Mouse (Mus musculus): ENCODE measurements around the gene Dock8. TPM values are rescaled to one million over a fixed set of nuclear protein-coding genes. Genes with fewer than 3 reads are reported as not detected.

Dock8 gene
- polyA plus RNA-seq, 1 experiment from 2014 or later = 1.5 TPM

DNA sequence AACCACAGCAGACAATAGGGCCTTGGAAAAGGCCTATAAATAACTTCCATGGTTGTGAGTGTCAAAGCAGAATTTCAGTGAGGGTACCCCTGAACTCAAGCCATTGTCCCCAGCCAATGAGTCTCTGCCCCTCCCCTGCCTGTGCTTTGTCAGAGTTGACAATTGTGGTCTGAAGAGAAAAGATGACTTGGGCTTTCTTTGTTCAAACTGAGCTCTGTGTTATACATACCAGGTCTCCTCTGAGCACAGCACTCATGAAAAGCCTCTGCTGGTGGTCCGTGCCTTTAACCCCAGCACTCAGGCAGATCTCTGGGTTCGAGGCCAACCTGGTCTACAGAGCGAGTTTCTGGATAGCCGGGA lies 231.6 kb downstream of the Dock8 start:
- Histone ChIP-seq H3K9me3 (ENCODE audit: control insufficient read depth, low read length) (no peaks in the 10 kb centered on the region), H3K9ac (ENCODE audit: low read depth, low read length) (no peak overlapping the region), H3K27ac (ENCODE audit: low read depth, low read length) (no peak overlapping the region), H3K4me3 (ENCODE audit: low read length) (no peak overlapping the region), H3K27me3 (replicated peaks; ENCODE audit: control insufficient read depth, insufficient read depth, low read length) (peaks cover 6% of the 10 kb centered on the region; the same call in 1 of the 2 replicates), H3K4me2 (ENCODE audit: low read length) (no peak overlapping the region), H3K4me1 (ENCODE audit: control insufficient read depth, insufficient read depth, low read depth, low read length) (no peaks in the 10 kb centered on the region), H3K36me3 (ENCODE audit: control insufficient read depth, insufficient read depth, low read length) (no peaks in the 10 kb centered on the region)
- WGBS = 23% methylated on average over 4 of the region's 4 CpGs
- no peak for ATAC-seq

DNA sequence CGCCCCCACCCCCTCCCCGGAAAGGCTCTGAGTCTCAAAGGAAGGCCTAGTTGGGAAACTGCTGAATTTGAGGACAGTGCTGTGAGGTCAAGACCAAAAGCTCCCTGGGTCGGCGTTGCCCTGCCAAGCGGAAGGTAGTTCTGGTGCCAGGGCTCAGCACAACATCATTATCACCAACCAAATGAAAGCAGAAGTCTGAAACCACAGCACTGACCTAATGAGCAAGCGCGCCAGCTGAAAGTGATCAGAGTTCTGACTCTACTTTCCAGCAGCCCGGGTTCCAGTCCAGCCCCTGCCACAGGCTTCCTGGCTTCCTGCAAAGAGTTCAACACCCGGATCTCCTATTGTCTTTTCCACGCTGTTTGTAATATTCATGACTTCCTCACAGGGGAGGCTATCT lies 232.7 kb downstream of the Dock8 start:
- 63% methylated on average over 10 of the region's 10 CpGs for WGBS
- no peak overlapping the region for H3K9ac ChIP-seq (ENCODE audit: low read depth, low read length)
- H3K27me3 ChIP-seq (replicated peaks; ENCODE audit: control insufficient read depth, insufficient read depth, low read length) = peaks cover 6% of the 10 kb centered on the region; the same call in 1 of the 2 replicates
- no peak overlapping the region for H3K4me3 ChIP-seq (ENCODE audit: low read length)
- no peak for ATAC-seq
- no peak overlapping the region for H3K4me2 ChIP-seq (ENCODE audit: low read length)
- no peaks in the 10 kb centered on the region for H3K36me3 ChIP-seq (ENCODE audit: control insufficient read depth, insufficient read depth, low read length)
- H3K4me1 ChIP-seq (ENCODE audit: control insufficient read depth, insufficient read depth, low read depth, low read length) = peaks cover under 1% of the 10 kb centered on the region; the same call in 1 of the 2 replicates
- H3K27ac ChIP-seq (ENCODE audit: low read depth, low read length) = no peak overlapping the region
- no peaks in the 10 kb centered on the region for H3K9me3 ChIP-seq (ENCODE audit: control insufficient read depth, low read length)

DNA sequence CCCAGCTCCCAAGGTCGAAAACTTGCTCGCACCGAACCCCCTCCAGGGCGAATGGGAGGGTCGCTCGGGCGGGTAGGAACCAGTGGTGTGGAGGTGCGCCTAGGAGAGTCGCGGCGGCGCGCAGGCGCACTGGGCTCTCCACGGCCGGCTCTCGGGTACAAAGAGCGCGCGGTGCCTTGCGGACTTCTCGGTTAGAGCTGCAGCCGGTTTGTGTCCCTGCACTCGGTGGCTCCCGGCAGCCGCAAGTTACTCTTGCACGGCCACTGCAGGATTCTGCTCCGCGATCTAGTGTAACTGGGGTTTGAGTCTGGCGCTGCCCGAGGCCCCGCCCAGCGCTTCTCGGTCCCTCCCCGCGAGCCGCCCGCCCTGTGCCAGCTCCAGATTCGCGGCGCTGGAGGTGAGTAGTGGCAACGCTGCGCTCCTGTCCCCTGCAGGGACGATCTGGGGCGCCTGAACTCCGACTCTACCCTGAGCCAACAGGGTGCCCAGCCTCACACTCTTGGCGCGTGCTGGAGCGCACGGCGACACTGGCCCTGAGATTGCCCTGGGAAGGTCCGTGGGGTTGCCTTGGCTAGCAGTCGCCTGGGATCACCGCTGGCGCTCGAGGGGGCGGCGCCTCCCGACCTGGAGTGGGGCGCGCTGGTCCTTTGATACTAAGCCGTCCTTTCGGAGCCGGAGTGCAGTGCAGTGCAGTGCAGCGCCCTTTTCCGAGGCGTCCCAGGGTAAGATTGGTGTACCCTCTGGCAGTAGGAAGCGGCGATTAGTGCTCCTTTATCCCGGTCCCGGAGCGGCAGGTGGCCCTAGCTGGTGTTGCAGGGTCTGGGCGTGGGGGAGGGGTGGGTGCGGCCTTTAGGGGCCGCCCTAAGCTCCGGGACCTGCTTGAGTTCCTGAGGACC lies 237.5 kb downstream of the Dock8 start, which contains the start of gene Kank1:
Kank1 (plus strand) TSS at position 380 of the 896 bp plus-strand sequence.
- peak; percentile 90 for ATAC-seq
- WGBS = 0% methylated on average over 74 of the region's 76 CpGs
- Histone ChIP-seq H3K4me1 (ENCODE audit: control insufficient read depth, insufficient read depth, low read depth, low read length) (peaks cover 12% of the 10 kb centered on the region), H3K27me3 (replicated peaks; ENCODE audit: control insufficient read depth, insufficient read depth, low read length) (peaks cover 8% of the 10 kb centered on the region), H3K27ac (ENCODE audit: low read depth, low read length) (peak within 1 kb of the TSS; percentile 54; the same call in 1 of the 2 replicates), H3K9ac (ENCODE audit: low read depth, low read length) (peak within 1 kb of the TSS; percentile 73), H3K9me3 (ENCODE audit: control insufficient read depth, low read length) (no peaks in the 10 kb centered on the region), H3K4me3 (ENCODE audit: low read length) (peak within 1 kb of the TSS; percentile 81), H3K4me2 (ENCODE audit: low read length) (peak within 1 kb of the TSS; percentile 99), H3K36me3 (ENCODE audit: control insufficient read depth, insufficient read depth, low read length) (no peaks in the 10 kb centered on the region)

DNA sequence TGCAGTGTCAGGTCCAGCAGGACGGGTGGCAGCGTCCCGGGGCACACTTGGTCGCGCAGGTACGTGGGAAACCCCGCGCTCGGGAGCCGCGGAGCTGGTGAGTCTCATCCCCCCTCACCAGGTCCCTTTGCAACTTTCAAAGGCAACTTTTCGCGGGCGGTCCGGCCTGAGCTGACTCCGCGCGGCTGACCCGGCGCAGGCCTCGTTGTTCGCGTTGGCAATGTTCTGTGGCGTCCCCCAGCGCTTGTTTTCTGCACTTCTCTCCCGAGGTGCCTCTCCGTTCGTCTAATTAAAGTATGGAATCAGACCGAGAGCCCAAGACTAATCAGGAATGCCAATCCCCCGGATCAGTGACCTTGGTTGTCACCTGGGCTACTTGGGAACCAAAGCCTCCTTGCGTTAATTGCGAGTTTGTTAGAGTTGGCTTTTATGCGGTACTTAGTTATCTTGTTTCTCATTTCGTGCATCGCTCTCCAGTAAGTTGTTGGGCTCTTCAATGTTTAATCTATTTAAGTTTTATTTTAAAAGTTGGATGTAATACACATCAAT lies 238.2 kb downstream of the Dock8 start:
- peak overlapping the region; percentile 99 for H3K4me2 ChIP-seq (ENCODE audit: low read length)
- peak overlapping the region; percentile 73 for H3K9ac ChIP-seq (ENCODE audit: low read depth, low read length)
- WGBS = 1% methylated on average over 35 of the region's 35 CpGs
- ATAC-seq = peak; percentile 34
- peak overlapping the region; percentile 81 for H3K4me3 ChIP-seq (ENCODE audit: low read length)
- no peaks in the 10 kb centered on the region for H3K36me3 ChIP-seq (ENCODE audit: control insufficient read depth, insufficient read depth, low read length)
- H3K27ac ChIP-seq (ENCODE audit: low read depth, low read length) = peak overlapping the region; percentile 54; the same call in 1 of the 2 replicates
- peaks cover 12% of the 10 kb centered on the region for H3K4me1 ChIP-seq (ENCODE audit: control insufficient read depth, insufficient read depth, low read depth, low read length)
- no peaks in the 10 kb centered on the region for H3K9me3 ChIP-seq (ENCODE audit: control insufficient read depth, low read length)
- peaks cover 8% of the 10 kb centered on the region for H3K27me3 ChIP-seq (replicated peaks; ENCODE audit: control insufficient read depth, insufficient read depth, low read length)

DNA sequence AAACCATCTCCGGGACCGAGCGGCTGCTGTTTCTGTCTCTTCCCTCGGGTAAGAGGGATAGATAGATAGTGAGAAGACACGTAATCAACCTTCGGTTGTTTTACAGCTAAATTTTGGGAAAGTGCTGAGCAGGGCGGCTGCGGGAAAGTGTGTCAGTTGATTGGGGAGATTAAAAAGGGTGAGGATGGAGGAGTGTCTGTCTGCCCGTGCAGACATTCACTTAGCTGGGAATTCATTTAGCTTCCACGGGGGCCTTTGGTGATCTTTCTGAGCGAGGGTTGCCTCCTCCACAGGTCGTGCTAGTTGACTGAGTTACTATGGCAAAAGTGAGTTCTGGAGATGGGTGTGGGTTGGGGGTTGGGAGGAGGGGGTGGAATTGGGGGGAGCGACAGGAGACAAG lies 238.8 kb downstream of the Dock8 start:
- H3K9ac ChIP-seq (ENCODE audit: low read depth, low read length) = no peak overlapping the region

DNA sequence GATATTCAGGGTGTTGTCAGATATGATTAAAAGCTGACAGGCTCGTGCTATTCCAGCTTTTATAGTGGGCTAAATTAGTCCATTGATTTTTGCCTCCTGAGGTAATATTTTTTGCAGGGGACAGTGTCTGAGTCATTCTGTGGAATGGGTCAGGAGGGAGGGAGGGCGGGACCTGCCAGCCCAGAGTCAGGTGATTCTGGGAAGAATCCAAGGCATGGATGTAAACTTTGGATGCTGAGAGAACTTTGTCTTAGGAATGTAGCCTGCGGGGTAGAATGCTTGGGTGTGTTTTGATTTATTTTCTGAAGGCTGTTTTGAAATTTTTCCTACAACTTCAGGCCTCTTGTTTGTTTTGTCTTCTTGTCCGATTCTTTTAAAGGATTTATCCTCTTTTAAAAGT lies 244.2 kb downstream of the Dock8 start:
- 84% methylated on average over 4 of the region's 4 CpGs for WGBS
- H3K9ac ChIP-seq (ENCODE audit: low read depth, low read length) = no peak overlapping the region

More for the DNA sequence above, 238.8 kb downstream of the Dock8 start:
- Histone ChIP-seq H3K27me3 (replicated peaks; ENCODE audit: control insufficient read depth, insufficient read depth, low read length) (peaks cover 8% of the 10 kb centered on the region), H3K4me2 (ENCODE audit: low read length) (peak overlapping the region; percentile 99), H3K36me3 (ENCODE audit: control insufficient read depth, insufficient read depth, low read length) (no peaks in the 10 kb centered on the region), H3K27ac (ENCODE audit: low read depth, low read length) (no peak overlapping the region), H3K4me3 (ENCODE audit: low read length) (peak overlapping the region; percentile 81), H3K9me3 (ENCODE audit: control insufficient read depth, low read length) (no peaks in the 10 kb centered on the region), H3K4me1 (ENCODE audit: control insufficient read depth, insufficient read depth, low read depth, low read length) (peaks cover 12% of the 10 kb centered on the region)
- 6% methylated on average over 13 of the region's 13 CpGs for WGBS
- ATAC-seq = no peak

DNA sequence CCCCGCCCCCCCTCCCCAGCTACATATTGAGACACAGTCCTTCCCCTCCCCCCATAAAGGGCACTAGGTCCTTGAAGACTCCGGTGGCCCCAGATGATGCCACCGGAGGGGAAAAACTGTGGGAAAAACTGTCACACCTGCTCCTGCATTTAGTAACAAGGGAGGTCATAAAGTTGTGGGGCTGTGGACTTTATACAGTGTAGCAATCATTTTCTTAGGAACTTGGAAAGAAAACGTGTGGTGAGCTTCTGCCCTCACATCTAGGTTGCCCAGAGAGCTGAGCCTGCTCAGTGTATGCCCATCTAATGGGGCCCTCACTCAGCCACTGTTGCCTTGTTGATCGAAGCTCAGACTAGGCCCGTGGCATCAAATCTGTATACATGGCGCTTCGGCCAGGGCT lies 246.7 kb downstream of the Dock8 start:
- Histone ChIP-seq H3K36me3 (ENCODE audit: control insufficient read depth, insufficient read depth, low read length) (no peaks in the 10 kb centered on the region), H3K27me3 (replicated peaks; ENCODE audit: control insufficient read depth, insufficient read depth, low read length) (no peaks in the 10 kb centered on the region), H3K9me3 (ENCODE audit: control insufficient read depth, low read length) (no peaks in the 10 kb centered on the region), H3K4me3 (ENCODE audit: low read length) (no peak overlapping the region), H3K4me1 (ENCODE audit: control insufficient read depth, insufficient read depth, low read depth, low read length) (no peaks in the 10 kb centered on the region; the same call in 1 of the 2 replicates), H3K27ac (ENCODE audit: low read depth, low read length) (no peak overlapping the region), H3K9ac (ENCODE audit: low read depth, low read length) (no peak overlapping the region), H3K4me2 (ENCODE audit: low read length) (no peak overlapping the region)
- ATAC-seq = no peak
- 96% methylated on average over 8 of the region's 8 CpGs for WGBS

More for the DNA sequence above, 244.2 kb downstream of the Dock8 start:
- no peaks in the 10 kb centered on the region for H3K36me3 ChIP-seq (ENCODE audit: control insufficient read depth, insufficient read depth, low read length)
- ATAC-seq = no peak
- H3K9me3 ChIP-seq (ENCODE audit: control insufficient read depth, low read length) = no peaks in the 10 kb centered on the region
- H3K4me1 ChIP-seq (ENCODE audit: control insufficient read depth, insufficient read depth, low read depth, low read length) = no peaks in the 10 kb centered on the region
- no peak overlapping the region for H3K27ac ChIP-seq (ENCODE audit: low read depth, low read length)
- no peak overlapping the region for H3K4me2 ChIP-seq (ENCODE audit: low read length)
- H3K27me3 ChIP-seq (replicated peaks; ENCODE audit: control insufficient read depth, insufficient read depth, low read length) = peaks cover 2% of the 10 kb centered on the region
- no peak overlapping the region for H3K4me3 ChIP-seq (ENCODE audit: low read length)

DNA sequence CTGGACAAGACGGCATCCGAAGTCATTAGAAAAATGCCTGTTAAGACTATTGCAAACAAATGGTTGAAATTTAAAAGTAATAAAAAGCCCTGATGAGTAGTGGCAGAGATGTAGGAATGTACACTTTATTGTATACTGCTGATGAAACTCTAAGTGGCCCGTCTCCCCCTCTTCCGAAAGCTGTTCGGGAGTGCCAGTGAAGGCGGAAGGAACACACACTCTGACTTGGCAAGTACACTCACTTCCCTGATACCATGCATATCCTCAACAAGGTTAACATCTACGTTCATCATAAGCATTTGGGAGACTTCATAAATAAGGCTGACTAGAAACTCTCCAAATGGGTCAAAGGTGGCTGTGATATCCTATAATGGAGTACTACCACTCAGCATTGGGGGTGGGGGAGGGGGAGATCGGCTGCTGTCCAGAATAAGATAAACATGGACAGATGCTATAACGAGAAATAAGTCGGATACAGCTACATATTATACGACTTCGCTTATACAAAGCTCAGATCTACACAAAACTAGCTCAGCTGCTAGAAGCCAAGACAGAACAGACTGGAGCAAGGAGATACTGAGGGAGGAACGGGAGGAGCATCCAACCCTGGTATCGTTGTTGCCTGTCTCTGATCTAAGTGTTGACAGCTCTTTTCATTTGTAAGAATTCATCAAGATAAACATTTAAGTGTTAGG lies 248.7 kb downstream of the Dock8 start:
- H3K27ac ChIP-seq (ENCODE audit: low read depth, low read length) = no peak overlapping the region
- ATAC-seq = no peak
- no peaks in the 10 kb centered on the region for H3K27me3 ChIP-seq (replicated peaks; ENCODE audit: control insufficient read depth, insufficient read depth, low read length)

DNA sequence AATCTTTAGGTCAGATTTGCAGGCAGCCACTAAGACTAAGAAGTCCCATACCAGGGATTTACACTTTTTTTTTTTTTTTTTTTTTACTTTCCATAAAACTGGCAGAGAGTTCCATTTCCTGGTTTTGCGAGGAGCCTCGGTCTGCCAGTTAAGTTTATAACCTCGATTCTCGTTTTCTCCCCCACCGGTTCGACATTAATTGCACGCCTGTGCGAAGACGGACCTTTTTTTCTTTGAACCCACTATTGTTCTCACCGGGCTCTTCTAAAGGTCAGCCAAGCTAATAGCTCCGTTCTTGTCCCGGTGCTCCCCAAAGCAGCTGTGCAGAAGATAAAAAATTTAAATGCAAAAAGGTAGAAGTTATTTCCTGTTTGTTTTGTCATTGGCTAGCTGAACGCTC lies 249.9 kb downstream of the Dock8 start:
- Histone ChIP-seq H3K36me3 (ENCODE audit: control insufficient read depth, insufficient read depth, low read length) (no peaks in the 10 kb centered on the region), H3K27ac (ENCODE audit: low read depth, low read length) (no peak overlapping the region), H3K27me3 (replicated peaks; ENCODE audit: control insufficient read depth, insufficient read depth, low read length) (no peaks in the 10 kb centered on the region), H3K4me3 (ENCODE audit: low read length) (no peak overlapping the region), H3K4me2 (ENCODE audit: low read length) (peak overlapping the region; percentile 22; the same call in 1 of the 2 replicates), H3K4me1 (ENCODE audit: control insufficient read depth, insufficient read depth, low read depth, low read length) (no peaks in the 10 kb centered on the region; the same call in 1 of the 2 replicates), H3K9ac (ENCODE audit: low read depth, low read length) (no peak overlapping the region), H3K9me3 (ENCODE audit: control insufficient read depth, low read length) (no peaks in the 10 kb centered on the region)
- no peak for ATAC-seq
- 27% methylated on average over 13 of the region's 13 CpGs for WGBS

More for the DNA sequence above, 248.7 kb downstream of the Dock8 start:
- no peak overlapping the region for H3K4me2 ChIP-seq (ENCODE audit: low read length)
- no peaks in the 10 kb centered on the region for H3K36me3 ChIP-seq (ENCODE audit: control insufficient read depth, insufficient read depth, low read length)
- H3K9me3 ChIP-seq (ENCODE audit: control insufficient read depth, low read length) = no peaks in the 10 kb centered on the region
- no peak overlapping the region for H3K4me3 ChIP-seq (ENCODE audit: low read length)
- 91% methylated on average over 14 of the region's 14 CpGs for WGBS
- H3K9ac ChIP-seq (ENCODE audit: low read depth, low read length) = no peak overlapping the region
- no peaks in the 10 kb centered on the region; the same call in 1 of the 2 replicates for H3K4me1 ChIP-seq (ENCODE audit: control insufficient read depth, insufficient read depth, low read depth, low read length)

Measured in hindbrain, embryonic 16.5 days (tissue).